ENCODE assay signal across 8 mouse cellular contexts in the genomic region with DNA sequence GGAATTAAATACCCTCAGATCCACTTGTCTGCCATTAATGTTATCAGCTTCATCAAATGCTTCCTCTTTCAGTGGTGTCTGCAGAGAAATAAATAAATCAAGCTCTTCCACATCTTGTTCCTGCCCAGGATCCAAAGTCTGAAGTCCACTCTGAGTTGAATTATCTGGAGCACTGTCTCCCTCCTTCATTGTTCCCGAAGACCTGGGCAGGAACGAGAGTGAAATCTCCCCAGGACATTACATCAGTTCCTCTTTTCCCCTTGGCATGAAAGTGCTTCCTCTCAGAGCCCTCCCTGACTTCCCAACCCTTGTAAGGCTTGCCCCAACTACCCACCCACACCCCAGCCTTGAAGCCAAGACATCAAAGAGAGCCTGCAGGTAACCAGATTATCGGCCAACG.
DNase-seq lines count a peak whose midpoint lies in the region; ATAC-seq and TF ChIP-seq lines count a peak whose summit lies in the region.
"Had no signal": no experiment of that assay in that cellular context is flagged by ENCODE, and none has a peak within 500 bp of the region (broad histone marks: within the 10 kb centered on the region; RNA-seq: fewer than 3 reads in every experiment).

No protein-coding gene starts in this region.

- peak overlapping the region; percentile 30; the same call in 1 of the 2 replicates for H3K27ac ChIP-seq in MEL (ENCODE audit: control insufficient read depth, low read depth, low read length)
- peak overlapping the region; percentile 64 for H3K27ac ChIP-seq in brown adipose tissue, adult 24 weeks (replicated peaks; ENCODE audit: low read depth, low read length)
- peak overlapping the region; percentile 59; the same call in 1 of the 2 replicates for H3K27ac ChIP-seq in intestine, embryonic 16.5 days (ENCODE audit: low read length)
- no peak overlapping the region for H3K27ac ChIP-seq in forebrain, embryonic 11.5 days (ENCODE audit: low read depth, low read length)
- H3K27ac ChIP-seq: liver, embryonic 14.5 days had no signal

- H3K9me3 ChIP-seq in MEL (replicated peaks; ENCODE audit: insufficient read depth, low read length) = no peaks in the 10 kb centered on the region
- H3K9me3 ChIP-seq in intestine, embryonic 16.5 days (ENCODE audit: control insufficient read depth, low read length) = no peaks in the 10 kb centered on the region
- H3K9me3 ChIP-seq in forebrain, embryonic 11.5 days (ENCODE audit: control insufficient read depth, low read length) = no peaks in the 10 kb centered on the region

- no peak for TF ChIP-seq CTCF in MEL (IDR thresholded peaks at IDR 0.05 in 2 of 3, conservative IDR thresholded peaks at IDR 0.05 in 1 of 3; ENCODE audit: control insufficient read depth in 1 of 3, insufficient read depth in 1 of 3, low read depth in 2 of 3, low read length in 3 of 3, poor library complexity in 1 of 3, severe bottlenecking in 1 of 3)

- peak; percentile 55 for DNase-seq in MEL (ENCODE audit: low read depth, low spot score)
- peak; percentile 32 for DNase-seq in lung, postnatal 14 days
- DNase-seq in thymus, postnatal 36 days = no peak
- DNase-seq in forebrain, embryonic 11.5 days (ENCODE audit: low spot score) = no peak
- no peak for DNase-seq in urinary bladder, postnatal 14 days (ENCODE audit: low spot score)

- no peaks in the 10 kb centered on the region for H3K27me3 ChIP-seq in MEL (ENCODE audit: control insufficient read depth in 1 of 2, insufficient read depth in 2 of 2, low read length in 2 of 2)
- H3K27me3 ChIP-seq in intestine, embryonic 16.5 days (replicated peaks; ENCODE audit: control insufficient read depth, insufficient read depth, low read length) = no peaks in the 10 kb centered on the region
- H3K27me3 ChIP-seq in forebrain, embryonic 11.5 days (ENCODE audit: control insufficient read depth, insufficient read depth, low read length) = no peaks in the 10 kb centered on the region

- TF ChIP-seq RAD21 in MEL (IDR thresholded peaks at IDR 0.05; ENCODE audit: low read depth, low read length) = no peak

- no peak overlapping the region for H3K9ac ChIP-seq in MEL (ENCODE audit: control insufficient read depth, low read depth, low read length, poor library complexity, severe bottlenecking)
- H3K9ac ChIP-seq in intestine, embryonic 16.5 days (ENCODE audit: low read depth, low read length) = no peak overlapping the region
- no peak overlapping the region for H3K9ac ChIP-seq in forebrain, embryonic 11.5 days (ENCODE audit: low read length)
- H3K9ac ChIP-seq: liver, embryonic 14.5 days had no signal

- H3K36me3 ChIP-seq in MEL (ENCODE audit: control insufficient read depth in 1 of 2, insufficient read depth in 2 of 2, low read length in 2 of 2) = peaks cover 0 to 10% of the 10 kb centered on the region in 2 experiments; a peak in 3 of 4 replicates
- H3K36me3 ChIP-seq in intestine, embryonic 16.5 days (ENCODE audit: control insufficient read depth, insufficient read depth, low read length) = peaks cover 6% of the 10 kb centered on the region; the same call in 1 of the 2 replicates
- H3K36me3 ChIP-seq in forebrain, embryonic 11.5 days (ENCODE audit: control insufficient read depth, insufficient read depth, low read length) = peaks cover 3% of the 10 kb centered on the region; the same call in 1 of the 2 replicates

- WGBS in intestine, embryonic 16.5 days = 51% methylated on average over 4 of the region's 4 CpGs
- 88% methylated on average over 4 of the region's 4 CpGs for WGBS in forebrain, embryonic 11.5 days

- no peak overlapping the region for H3K4me2 ChIP-seq in intestine, embryonic 16.5 days (ENCODE audit: low read depth, low read length)
- H3K4me2 ChIP-seq in forebrain, embryonic 11.5 days (ENCODE audit: low read depth, low read length, severe bottlenecking) = no peak overlapping the region

- ATAC-seq in intestine, embryonic 16.5 days = peak; percentile 90
- ATAC-seq in forebrain, embryonic 11.5 days (replicated peaks; ENCODE audit: low FRiP score) = no peak

- H3K4me1 ChIP-seq in MEL (ENCODE audit: control insufficient read depth in 1 of 2, insufficient read depth in 2 of 2, low read length in 2 of 2) = peaks cover 6 to 11% of the 10 kb centered on the region in 2 experiments
- H3K4me1 ChIP-seq in brown adipose tissue, adult 24 weeks (ENCODE audit: control insufficient read depth, insufficient read depth, insufficient read length, low read length) = peaks cover 11% of the 10 kb centered on the region; the same call in 1 of the 2 replicates
- peaks cover 11% of the 10 kb centered on the region for H3K4me1 ChIP-seq in intestine, embryonic 16.5 days (ENCODE audit: control insufficient read depth, insufficient read depth, low read length)
- H3K4me1 ChIP-seq in forebrain, embryonic 11.5 days (replicated peaks; ENCODE audit: control insufficient read depth, insufficient read depth, low read length) = no peaks in the 10 kb centered on the region

- TF ChIP-seq EP300 in MEL (IDR thresholded peaks at IDR 0.05; ENCODE audit: low read depth in 1 of 2, low read length in 2 of 2) = peak in 1 of 2 experiments; percentile 43; a peak in 1 of 4 replicates

- no peaks in the 10 kb centered on the region for H3K79me2 ChIP-seq in MEL (ENCODE audit: control insufficient read depth, insufficient read depth, low read length, poor library complexity)

- no peak overlapping the region for H3K4me3 ChIP-seq in MEL (ENCODE audit: control insufficient read depth in 1 of 2, insufficient read depth in 1 of 2, low read depth in 2 of 2, low read length in 2 of 2)
- peak overlapping the region; percentile 12 for H3K4me3 ChIP-seq in brown adipose tissue, adult 24 weeks (ENCODE audit: insufficient read depth, low read depth, low read length)
- H3K4me3 ChIP-seq in intestine, embryonic 16.5 days (ENCODE audit: low read length) = no peak overlapping the region
- H3K4me3 ChIP-seq in forebrain, embryonic 11.5 days (ENCODE audit: low read depth, low read length) = no peak overlapping the region

- TF ChIP-seq POLR2A in MEL (IDR thresholded peaks at IDR 0.05; ENCODE audit: control insufficient read depth in 1 of 2, insufficient read depth in 1 of 2, low read depth in 1 of 2, low read length in 2 of 2, poor library complexity in 1 of 2) = no peak

TF ChIP-seq in MEL, 35 proteins besides CTCF, POLR2A, EP300 and RAD21:
- TF ChIP-seq RCOR1 (IDR thresholded peaks at IDR 0.05; ENCODE audit: low read depth, low read length) (no peak), KAT2A (conservative IDR thresholded peaks at IDR 0.05; ENCODE audit: low read depth, low read length) (no peak), MEF2A (IDR thresholded peaks at IDR 0.05; ENCODE audit: extremely low read depth, insufficient replicate concordance, low read depth, low read length, poor library complexity, severe bottlenecking) (no peak), POLR2AphosphoS5 (IDR thresholded peaks at IDR 0.05; ENCODE audit: borderline replicate concordance, low read depth, low read length) (no peak), NELFE (IDR thresholded peaks at IDR 0.05; ENCODE audit: low read depth, low read length) (no peak), ZKSCAN1 (IDR thresholded peaks at IDR 0.05; ENCODE audit: low read depth, low read length) (no peak), ZNF384 (IDR thresholded peaks at IDR 0.05; ENCODE audit: low read depth, low read length) (no peak)

Comparison
In these comparisons a context has a peak if more than half of its experiments do, and no peak if none do; other contexts are left out.
1. DNase-seq: peak in MEL (single experiment) and lung, postnatal 14 days (single experiment); none in thymus, postnatal 36 days (0 of 2), forebrain, embryonic 11.5 days (single experiment) and urinary bladder, postnatal 14 days (single experiment).